ENCODE assay signal across 13 mouse cellular contexts in the genomic region with DNA sequence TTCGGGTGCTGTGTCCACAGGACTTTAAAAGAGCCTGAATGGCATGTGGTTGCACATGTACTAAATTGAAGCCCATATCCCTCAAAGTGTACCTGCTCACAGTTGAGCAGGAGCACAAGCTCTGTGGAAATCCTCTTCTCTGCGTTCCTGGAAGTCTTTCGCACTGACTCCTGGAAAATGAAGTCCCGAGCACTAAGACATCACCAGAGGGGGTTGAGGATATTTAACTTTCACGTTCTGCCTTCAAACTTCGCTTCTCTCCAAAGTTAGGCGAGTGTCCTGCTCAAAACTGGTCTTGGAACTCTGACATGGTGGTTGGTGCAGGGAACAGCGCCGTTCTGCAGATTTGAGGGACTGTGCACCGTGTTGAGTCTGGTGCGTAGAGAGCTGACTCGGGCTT. TPM values are rescaled to one million over a fixed set of nuclear protein-coding genes. Genes with fewer than 3 reads are reported as not detected.
DNase-seq lines count a peak whose midpoint lies in the region; ATAC-seq and TF ChIP-seq lines count a peak whose summit lies in the region.
"Had no signal": no experiment of that assay in that cellular context is flagged by ENCODE, and none has a peak within 500 bp of the region (broad histone marks: within the 10 kb centered on the region; RNA-seq: fewer than 3 reads in every experiment).

No protein-coding gene starts in this region.

- TF ChIP-seq CTCF in liver, postnatal 0 days (IDR thresholded peaks at IDR 0.05; ENCODE audit: low read depth): no peak

- H3K4me1 ChIP-seq in liver, postnatal 0 days (ENCODE audit: insufficient read depth): peaks cover 7% of the 10 kb centered on the region; the same call in 1 of the 2 replicates

- H3K27me3 ChIP-seq in liver, postnatal 0 days (ENCODE audit: insufficient read depth, low read length): no peaks in the 10 kb centered on the region
- H3K27me3 ChIP-seq: limb, embryonic 13.5 days had no signal

- DNase-seq in frontal cortex, postnatal 36 days (ENCODE audit: low spot score in 2 of 2): peak; percentile 26 to 48
- DNase-seq in kidney, adult 9 months: peak; percentile 22
- no peak for DNase-seq in kidney, adult 11 months
- peak; percentile 30 to 46 for DNase-seq in right cerebral cortex, adult 2 months (ENCODE audit: low spot score in 2 of 2)
- DNase-seq in right cerebral cortex, postnatal 14 days: no peak
- DNase-seq in right cerebral cortex, postnatal 25 days: peak; percentile 25
- DNase-seq in liver, postnatal 0 days: no peak
- DNase-seq: cerebellum, adult 9-11 months; gastrocnemius, postnatal 36 days had no signal

- no peak overlapping the region for H3K9ac ChIP-seq in liver, postnatal 0 days (replicated peaks)
- H3K9ac ChIP-seq: limb, embryonic 13.5 days had no signal

- no peak overlapping the region for H3K4me3 ChIP-seq in liver, postnatal 0 days (ENCODE audit: low read depth, low read length)
- H3K4me3 ChIP-seq: limb, embryonic 13.5 days had no signal

- H3K9me3 ChIP-seq in liver, postnatal 0 days (ENCODE audit: low read length): no peaks in the 10 kb centered on the region
- H3K9me3 ChIP-seq: limb, embryonic 13.5 days had no signal

- 77% methylated on average over 12 of the region's 12 CpGs for WGBS in liver, postnatal 0 days (ENCODE audit: insufficient replicate concordance)

- no peaks in the 10 kb centered on the region for H3K36me3 ChIP-seq in liver, postnatal 0 days (replicated peaks; ENCODE audit: insufficient read depth, low read length)
- H3K36me3 ChIP-seq: limb, embryonic 13.5 days had no signal

- no peak for TF ChIP-seq EP300 in liver, postnatal 0 days (IDR thresholded peaks at IDR 0.05; ENCODE audit: low read depth)

- no peak overlapping the region for H3K27ac ChIP-seq in liver, postnatal 0 days (ENCODE audit: low read depth)
- H3K27ac ChIP-seq: limb, embryonic 13.5 days had no signal

- no peak overlapping the region for H3K4me2 ChIP-seq in liver, postnatal 0 days (ENCODE audit: low read depth, low read length)
- H3K4me2 ChIP-seq: limb, embryonic 13.5 days had no signal

- ATAC-seq in frontal cortex, adult (ENCODE audit: low TSS enrichment): no peak
- no peak for ATAC-seq in liver, postnatal 0 days
- ATAC-seq: forebrain, embryonic 16.5 days had no signal

RNA-seq across cellular contexts. Expression of a gene that starts 3.7 kb away (rescaled TPM):
- polyA plus RNA-seq in liver, postnatal 0 days (2015; fragmentation: Nextera tagmentation; extraction: Ambion mirVana): 1.4 and 2.2 TPM in 2 replicates

RNA-seq across cellular contexts. Expression of a gene that starts 4.0 kb away (rescaled TPM):
- 0.13 and 0.18 TPM in 2 replicates for polyA plus RNA-seq in liver, postnatal 0 days (2015; fragmentation: Nextera tagmentation; extraction: Ambion mirVana)
- polyA plus RNA-seq: thymus, postnatal 0 days had no signal

RNA-seq across cellular contexts. Expression of a gene that starts 9.4 kb away (rescaled TPM):
- 0.40 and 0.56 TPM in 2 replicates for polyA plus RNA-seq in liver, postnatal 0 days (2015; fragmentation: Nextera tagmentation; extraction: Ambion mirVana)

RNA-seq across cellular contexts. Expression of a gene that starts 14.3 kb away (rescaled TPM):
- 0.66 and 0.78 TPM in 2 replicates for polyA plus RNA-seq in liver, postnatal 0 days (2015; fragmentation: Nextera tagmentation; extraction: Ambion mirVana)

RNA-seq across cellular contexts. Expression of a gene that starts 51.1 kb away (rescaled TPM):
- 0.41 and 0.59 TPM in 2 replicates for polyA plus RNA-seq in liver, postnatal 0 days (2015; fragmentation: Nextera tagmentation; extraction: Ambion mirVana)

Comparison
In these comparisons a context has a peak if more than half of its experiments do, and no peak if none do; other contexts are left out.
1. DNase-seq: peak in frontal cortex, postnatal 36 days (2 of 2), kidney, adult 9 months (single experiment), right cerebral cortex, adult 2 months (2 of 2) and right cerebral cortex, postnatal 25 days (single experiment); none in kidney, adult 11 months (single experiment), right cerebral cortex, postnatal 14 days (single experiment) and liver, postnatal 0 days (single experiment).